Mouse (Mus musculus): ENCODE measurements at regions not wholly inside any gene's neighbourhood (a gene's known extent, or its start where the extent isn't known, plus 50 kb on each side); places are given as distances from the start of the nearest gene placed in this dataset.

DNA sequence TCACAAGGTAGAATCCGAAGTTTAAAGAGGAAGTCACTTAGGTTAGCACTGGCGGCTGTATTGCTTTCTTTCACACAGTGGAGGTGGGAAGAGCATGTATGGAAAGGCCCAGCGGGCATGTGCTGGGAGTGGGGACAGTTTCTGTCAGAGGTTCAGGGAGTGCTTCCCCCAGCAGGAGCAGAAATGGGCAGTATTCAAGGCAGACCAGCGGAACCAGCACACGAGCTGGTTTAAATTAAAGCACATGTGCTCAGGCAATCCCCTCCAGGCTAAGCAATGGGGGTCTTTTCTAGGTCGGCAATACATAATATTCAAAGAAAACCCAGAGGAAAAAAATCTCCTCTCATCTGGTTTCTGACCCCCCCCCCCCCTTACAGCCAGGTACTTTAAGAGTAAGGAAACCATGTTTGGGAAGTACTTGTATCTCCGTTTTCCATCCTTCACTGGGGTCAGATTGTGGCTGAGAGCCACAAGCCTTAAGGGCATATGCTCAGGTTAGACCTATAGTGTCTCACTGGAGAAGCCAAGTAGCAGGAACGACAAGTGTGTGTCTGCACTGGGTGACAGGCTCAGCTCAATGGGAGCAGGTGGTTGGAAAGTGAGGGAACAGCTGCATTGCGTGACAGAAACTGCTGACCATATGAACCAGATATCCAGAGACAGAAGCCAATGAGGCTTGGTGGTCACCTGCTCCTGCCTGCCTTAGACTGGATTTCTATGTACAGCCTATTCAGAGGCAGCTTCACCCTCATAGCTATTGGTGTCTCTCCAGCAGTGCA is 111.3 kb upstream of the Mycn start:
- TF ChIP-seq CTCF (IDR thresholded peaks at IDR 0.05; ENCODE audit: insufficient read depth, low read depth, low read length) = no peak
- no peak for TF ChIP-seq POLR2A (IDR thresholded peaks at IDR 0.05; ENCODE audit: insufficient read depth, low read depth, low read length)
